Mouse (Mus musculus) intestine, embryonic 16.5 days (tissue): ENCODE results near the gene Med13l. TPM values are rescaled to one million over a fixed set of nuclear protein-coding genes. Genes with fewer than 3 reads are reported as not detected.

Experiments
- ATAC-seq: fragments of 200-750 bp; cut with Nextera tagmentation; 2 replicates; pipeline ENCODE4 v1.8.0; 2017; ENCODE audit warnings: moderate TSS enrichment, moderate library complexity
- H3K27ac ChIP-seq: fragments of 300-500 bp; sonication (generic); 2 replicates; pipeline ENCODE4 v1.5.1; 2014; ENCODE audit warnings: mild to moderate bottlenecking, low read length
- H3K27me3 ChIP-seq: fragments of 300-500 bp; sonication (generic); replicated peaks from 2 replicates; pipeline ENCODE4 v1.6.1; 2014; ENCODE audit warnings: low read length, control low read depth, mixed read lengths; ENCODE audit not compliant: control insufficient read depth, insufficient read depth
- H3K36me3 ChIP-seq: fragments of 300-500 bp; sonication (generic); 2 replicates; pipeline ENCODE4 v1.6.1; 2014; ENCODE audit warnings: low read length, control low read depth; ENCODE audit not compliant: control insufficient read depth, insufficient read depth
- H3K4me1 ChIP-seq: fragments of 300-500 bp; sonication (generic); 2 replicates; pipeline ENCODE4 v1.6.1; 2014; ENCODE audit warnings: low read length, control low read depth, mixed read lengths; ENCODE audit not compliant: control insufficient read depth, insufficient read depth
- H3K4me2 ChIP-seq: fragments of 300-500 bp; sonication (generic); 2 replicates; pipeline ENCODE4 v1.6.1; 2014; ENCODE audit warnings: low read depth, low read length, control low read depth
- H3K4me3 ChIP-seq: fragments of 300-500 bp; sonication (generic); 2 replicates; pipeline ENCODE4 v1.5.1; 2014; ENCODE audit warnings: mild to moderate bottlenecking, low read length
- H3K9ac ChIP-seq: fragments of 300-500 bp; sonication (generic); 2 replicates; pipeline ENCODE4 v1.6.1; 2014; ENCODE audit warnings: low read depth, low read length
- H3K9me3 ChIP-seq: fragments of 300-500 bp; sonication (generic); 2 replicates; pipeline ENCODE4 v1.6.1; 2016; ENCODE audit warnings: low read length, control low read depth; ENCODE audit not compliant: control insufficient read depth
- WGBS: fragments of 180-500 bp; shearing (Covaris S2); extraction: QIAGEN DNeasy Blood & Tissue Kit; methylation state at CpG from one replicate; pipeline ENCODE4 v1.1.7; 2014; 5-methylcytosine and 5-hydroxymethylcytosine counted together
- polyA plus RNA-seq: library from polyadenylated mRNA; unstranded; fragments of >200 nt; fragmentation: Nextera tagmentation; extraction: Ambion mirVana; gene quantifications from 2 replicates; pipeline ENCODE4 v1.2.1, GENCODE M21; 2015

The Med13l gene
- polyA plus RNA-seq, 1 experiment from 2014 or later: 6.4 TPM

GRCm38 (mm10) chr5:118563590-118563989 is 3.1 kb downstream of the Med13l start:
- no peak for ATAC-seq
- H3K9ac ChIP-seq: no peak overlapping the region
- H3K9me3 ChIP-seq: no peaks in the 10 kb centered on the region
- WGBS: 57% methylated on average over 6 of the region's 6 CpGs
- peaks cover 23% of the 10 kb centered on the region; the same call in 1 of the 2 replicates for H3K4me1 ChIP-seq
- H3K36me3 ChIP-seq: no peaks in the 10 kb centered on the region
- H3K4me3 ChIP-seq: no peak overlapping the region
- H3K4me2 ChIP-seq: no peak overlapping the region
- no peaks in the 10 kb centered on the region for H3K27me3 ChIP-seq
- no peak overlapping the region for H3K27ac ChIP-seq

GRCm38 (mm10) chr5:118567395-118567794 is 6.9 kb downstream of the Med13l start:
- no peaks in the 10 kb centered on the region for H3K27me3 ChIP-seq
- no peak overlapping the region for H3K4me2 ChIP-seq
- no peak for ATAC-seq
- no peak overlapping the region for H3K27ac ChIP-seq
- peaks cover 31% of the 10 kb centered on the region; the same call in 1 of the 2 replicates for H3K4me1 ChIP-seq
- no peak overlapping the region for H3K9ac ChIP-seq
- no peak overlapping the region for H3K4me3 ChIP-seq
- H3K36me3 ChIP-seq: no peaks in the 10 kb centered on the region
- WGBS: 64% methylated on average over 7 of the region's 7 CpGs
- H3K9me3 ChIP-seq: no peaks in the 10 kb centered on the region

- no peaks in the 10 kb centered on the region for H3K27me3 ChIP-seq
- no peaks in the 10 kb centered on the region for H3K9me3 ChIP-seq
- no peak overlapping the region for H3K9ac ChIP-seq
- no peak overlapping the region for H3K4me3 ChIP-seq
- ATAC-seq: no peak
- no peak overlapping the region for H3K4me2 ChIP-seq
- peaks cover 28% of the 10 kb centered on the region for H3K4me1 ChIP-seq
- WGBS: 60% methylated on average over 3 of the region's 3 CpGs
- H3K27ac ChIP-seq: no peak overlapping the region
- no peaks in the 10 kb centered on the region for H3K36me3 ChIP-seq
Measured at GRCm38 (mm10) chr5:118569017-118569416, 8.5 kb downstream of the Med13l start.

- Histone ChIP-seq H3K9me3 (no peaks in the 10 kb centered on the region), H3K4me3 (no peak overlapping the region), H3K9ac (no peak overlapping the region), H3K36me3 (no peaks in the 10 kb centered on the region), H3K27me3 (no peaks in the 10 kb centered on the region), H3K4me1 (peaks cover 33% of the 10 kb centered on the region), H3K27ac (no peak overlapping the region), H3K4me2 (no peak overlapping the region)
- ATAC-seq: no peak
- 58% methylated on average over 20 of the region's 20 CpGs for WGBS
Measured at GRCm38 (mm10) chr5:118569606-118570580, 9.4 kb downstream of the Med13l start.

- Histone ChIP-seq H3K27me3 (no peaks in the 10 kb centered on the region), H3K36me3 (no peaks in the 10 kb centered on the region), H3K27ac (no peak overlapping the region), H3K9ac (no peak overlapping the region), H3K4me1 (peaks cover 28% of the 10 kb centered on the region), H3K4me2 (no peak overlapping the region), H3K4me3 (no peak overlapping the region), H3K9me3 (no peaks in the 10 kb centered on the region)
- ATAC-seq: no peak; the same call in 1 of the 2 replicates
- 71% methylated on average over 4 of the region's 4 CpGs for WGBS
Measured at GRCm38 (mm10) chr5:118571504-118571903, 11.0 kb downstream of the Med13l start.

GRCm38 (mm10) chr5:118574236-118574635 is 13.8 kb downstream of the Med13l start:
- H3K4me1 ChIP-seq: peaks cover 23% of the 10 kb centered on the region
- WGBS: 32% methylated on average over 3 of the region's 3 CpGs
- H3K4me2 ChIP-seq: no peak overlapping the region
- H3K27me3 ChIP-seq: no peaks in the 10 kb centered on the region
- no peaks in the 10 kb centered on the region for H3K9me3 ChIP-seq
- H3K27ac ChIP-seq: no peak overlapping the region
- H3K9ac ChIP-seq: no peak overlapping the region
- H3K4me3 ChIP-seq: no peak overlapping the region
- H3K36me3 ChIP-seq: no peaks in the 10 kb centered on the region
- no peak for ATAC-seq

GRCm38 (mm10) chr5:118574997-118575396 is 14.5 kb downstream of the Med13l start:
- no peaks in the 10 kb centered on the region for H3K27me3 ChIP-seq
- H3K9ac ChIP-seq: no peak overlapping the region
- no peak overlapping the region for H3K4me3 ChIP-seq
- H3K9me3 ChIP-seq: no peaks in the 10 kb centered on the region
- no peaks in the 10 kb centered on the region for H3K36me3 ChIP-seq
- WGBS: 79% methylated on average over 7 of the region's 7 CpGs
- no peak overlapping the region for H3K4me2 ChIP-seq
- H3K27ac ChIP-seq: no peak overlapping the region
- H3K4me1 ChIP-seq: peaks cover 21% of the 10 kb centered on the region
- no peak for ATAC-seq

GRCm38 (mm10) chr5:118575909-118576308 is 15.4 kb downstream of the Med13l start:
- no peaks in the 10 kb centered on the region for H3K9me3 ChIP-seq
- no peak overlapping the region for H3K4me2 ChIP-seq
- peaks cover 16% of the 10 kb centered on the region for H3K4me1 ChIP-seq
- no peak overlapping the region for H3K27ac ChIP-seq
- H3K4me3 ChIP-seq: no peak overlapping the region
- H3K27me3 ChIP-seq: no peaks in the 10 kb centered on the region
- no peak overlapping the region for H3K9ac ChIP-seq
- WGBS: 70% methylated on average over 6 of the region's 6 CpGs
- no peaks in the 10 kb centered on the region for H3K36me3 ChIP-seq
- ATAC-seq: no peak

- H3K9me3 ChIP-seq: no peaks in the 10 kb centered on the region
- no peaks in the 10 kb centered on the region for H3K36me3 ChIP-seq
- H3K9ac ChIP-seq: no peak overlapping the region
- H3K4me3 ChIP-seq: no peak overlapping the region
- no peaks in the 10 kb centered on the region for H3K27me3 ChIP-seq
- peaks cover 16% of the 10 kb centered on the region for H3K4me1 ChIP-seq
- H3K4me2 ChIP-seq: no peak overlapping the region
- 65% methylated on average over 3 of the region's 3 CpGs for WGBS
- ATAC-seq: no peak
- no peak overlapping the region for H3K27ac ChIP-seq
Measured at GRCm38 (mm10) chr5:118576731-118577130, 16.3 kb downstream of the Med13l start.
